Mouse (Mus musculus) kidney, adult 2 months (tissue): ENCODE data around the gene Ercc1. TPM values are rescaled to one million over a fixed set of nuclear protein-coding genes. Genes with fewer than 3 reads are reported as not detected.

Experiments
- DNase-seq: peaks from one replicate; pipeline ENCODE4 v3.0.0; 2021
- H3K27ac ChIP-seq: fragments of 200-500 bp; 2 replicates; pipeline ENCODE4 v1.5.1; 2012; ENCODE audit warnings: low read depth, low read length, control low read depth, inconsistent platforms; ENCODE audit not compliant: insufficient read depth
- H3K27me3 ChIP-seq: fragments of 200-500 bp; replicated peaks from 2 replicates; pipeline ENCODE4 v1.6.1; 2012; ENCODE audit warnings: mild to moderate bottlenecking, moderate library complexity, low read length, inconsistent platforms; ENCODE audit not compliant: control insufficient read depth, insufficient read depth
- H3K36me3 ChIP-seq: fragments of 200-500 bp; 2 replicates; pipeline ENCODE4 v1.6.1; 2012; ENCODE audit warnings: mild to moderate bottlenecking, moderate library complexity, low read length, inconsistent platforms; ENCODE audit not compliant: control insufficient read depth, insufficient read depth
- H3K4me1 ChIP-seq: fragments of 200-500 bp; 2 replicates; pipeline ENCODE4 v1.6.1; 2011; ENCODE audit warnings: low read length; ENCODE audit not compliant: control insufficient read depth, insufficient read depth
- H3K4me3 ChIP-seq: fragments of 200-500 bp; 2 replicates; pipeline ENCODE4 v1.5.1; 2011; ENCODE audit warnings: mild to moderate bottlenecking, low read depth, low read length, control low read depth; ENCODE audit not compliant: insufficient read depth
- CTCF ChIP-seq: fragments of 200-500 bp; conservative IDR thresholded peaks from 2 replicates; pipeline ENCODE4 v1.5.1; 2011; ENCODE audit warnings: low read depth, mild to moderate bottlenecking, control low read depth, low read length, moderate library complexity, mixed read lengths; ENCODE audit not compliant: insufficient read depth, insufficient read length
- POLR2A ChIP-seq: fragments of 200-500 bp; IDR thresholded peaks from one replicate; pipeline ENCODE4 v1.6.1; 2011; ENCODE audit warnings: low read depth, low read length, control low read depth
- WGBS: fragments of 180-500 bp; shearing (Covaris S2); methylation state at CpG from one replicate; pipeline ENCODE4 v1.1.7; 2018; 5-methylcytosine and 5-hydroxymethylcytosine counted together
- polyA plus RNA-seq: library from polyadenylated mRNA; depleted of rRNA; stranded (reverse); fragments of >200 nt; gene quantifications from 2 replicates; pipeline ENCODE4 v1.2.3, GENCODE M21; 2012

Ercc1 gene
- polyA plus RNA-seq, 1 experiment: 27.6 TPM

GRCm38 (mm10) chr7:19319906-19320305 lies 24.7 kb upstream of the Ercc1 start:
- Histone ChIP-seq H3K4me1 (peaks cover 7% of the 10 kb centered on the region; the same call in 1 of the 2 replicates), H3K27me3 (no peaks in the 10 kb centered on the region), H3K27ac (0 out of 2 replicates have a peak overlapping the region, but pooled peaks have one; percentile 4), H3K36me3 (no peaks in the 10 kb centered on the region), H3K4me3 (peak overlapping the region; percentile 45)
- under 1% methylated on average over 41 of the region's 41 CpGs for WGBS
- peak; percentile 98 for DNase-seq
- TF ChIP-seq POLR2A (no peak), CTCF (no peak; the same call in 1 of the 2 replicates)

- H3K4me1 ChIP-seq: peaks cover 7% of the 10 kb centered on the region; the same call in 1 of the 2 replicates
- 28% methylated on average over 7 of the region's 7 CpGs for WGBS
- TF ChIP-seq CTCF: no peak
- no peak for TF ChIP-seq POLR2A
- no peak overlapping the region for H3K27ac ChIP-seq
- no peaks in the 10 kb centered on the region for H3K27me3 ChIP-seq
- DNase-seq: no peak
- no peak overlapping the region for H3K4me3 ChIP-seq
- no peaks in the 10 kb centered on the region for H3K36me3 ChIP-seq
Observed at GRCm38 (mm10) chr7:19320637-19321036, 23.9 kb upstream of the Ercc1 start.

- Histone ChIP-seq H3K27ac (no peak overlapping the region), H3K4me3 (no peak overlapping the region), H3K4me1 (peaks cover 7% of the 10 kb centered on the region; the same call in 1 of the 2 replicates), H3K27me3 (no peaks in the 10 kb centered on the region), H3K36me3 (no peaks in the 10 kb centered on the region)
- no peak for DNase-seq
- TF ChIP-seq CTCF (no peak), POLR2A (no peak)
- WGBS: 40% methylated on average over 5 of the region's 5 CpGs
Observed at GRCm38 (mm10) chr7:19321464-19321863, 23.1 kb upstream of the Ercc1 start.

DNA sequence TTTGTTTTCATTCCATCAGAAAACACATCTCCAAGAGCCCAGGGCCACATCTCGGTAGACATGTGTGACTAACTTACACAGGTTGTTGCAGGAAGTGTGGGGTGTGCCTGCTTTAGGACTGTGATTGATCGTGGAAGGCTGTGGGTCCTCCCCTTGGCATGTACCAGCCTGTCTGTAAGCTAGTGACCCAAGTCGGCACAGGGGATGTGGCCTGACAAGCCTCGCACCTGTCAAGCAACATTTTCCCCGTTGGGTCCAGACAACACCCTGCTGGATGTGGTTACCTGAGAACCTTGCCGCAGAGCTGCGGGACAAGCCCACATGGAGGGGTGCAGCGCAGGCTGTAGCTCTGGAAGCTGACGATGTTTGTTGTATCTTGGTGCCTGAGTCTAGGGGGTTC lies 22.1 kb upstream of the Ercc1 start:
- Histone ChIP-seq H3K4me3 (no peak overlapping the region), H3K36me3 (no peaks in the 10 kb centered on the region), H3K4me1 (peaks cover 11% of the 10 kb centered on the region; the same call in 1 of the 2 replicates), H3K27me3 (no peaks in the 10 kb centered on the region), H3K27ac (no peak overlapping the region)
- DNase-seq: no peak
- TF ChIP-seq CTCF: no peak
- no peak for TF ChIP-seq POLR2A
- WGBS: 55% methylated on average over 9 of the region's 9 CpGs

- no peak for DNase-seq
- H3K27ac ChIP-seq: no peak overlapping the region
- H3K36me3 ChIP-seq: no peaks in the 10 kb centered on the region
- H3K4me3 ChIP-seq: no peak overlapping the region
- WGBS: 89% methylated on average over 11 of the region's 11 CpGs
- H3K27me3 ChIP-seq: no peaks in the 10 kb centered on the region
- no peak for TF ChIP-seq POLR2A
- no peak for TF ChIP-seq CTCF
- H3K4me1 ChIP-seq: peaks cover 11% of the 10 kb centered on the region; the same call in 1 of the 2 replicates
Observed at GRCm38 (mm10) chr7:19324221-19324620, 20.4 kb upstream of the Ercc1 start.

DNA sequence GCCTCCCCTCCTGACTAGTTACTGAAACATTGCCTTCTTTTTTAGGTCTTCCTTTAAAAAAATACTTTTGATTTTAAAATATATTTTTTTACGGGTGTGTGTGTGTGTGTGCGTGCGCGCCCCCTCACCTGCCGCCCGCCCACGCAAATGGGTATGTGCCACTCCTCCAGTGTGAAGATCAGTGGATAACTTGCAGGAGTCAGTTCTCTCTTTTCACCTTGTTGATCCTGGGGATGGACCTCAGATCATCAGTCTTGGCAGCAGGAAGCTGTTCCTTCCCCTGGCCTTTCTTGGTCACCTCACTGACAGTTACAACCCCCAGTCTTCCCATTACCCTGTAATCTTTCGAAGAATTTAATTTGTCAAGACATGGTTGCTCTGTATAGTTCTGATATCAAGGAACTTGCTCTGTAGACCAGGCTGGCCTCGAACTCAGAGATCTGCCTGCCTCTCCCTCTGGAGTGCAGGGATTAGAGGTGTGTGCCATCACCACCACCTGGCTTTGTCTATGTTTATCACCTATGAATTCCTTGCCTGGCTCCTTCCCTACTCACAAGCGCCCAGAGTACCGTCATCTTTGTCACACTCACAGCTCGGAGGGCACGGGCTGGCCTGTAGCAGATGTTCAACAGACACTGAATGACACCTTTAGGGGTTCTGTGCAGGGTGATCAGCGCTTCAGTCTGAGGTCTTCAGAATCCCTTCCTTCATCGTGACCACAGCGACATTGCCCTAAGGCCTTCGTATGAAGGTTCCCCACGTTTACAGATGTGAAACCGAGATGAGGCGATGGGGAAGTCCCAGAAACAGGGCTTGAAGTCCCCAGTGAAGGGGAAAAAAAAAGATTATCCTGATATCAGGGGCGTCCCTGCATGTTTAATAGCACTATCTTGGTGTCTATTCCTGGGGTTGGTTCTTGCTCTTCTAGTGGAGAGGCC lies 19.0 kb upstream of the Ercc1 start:
- Histone ChIP-seq H3K36me3 (no peaks in the 10 kb centered on the region), H3K4me1 (peaks cover 4% of the 10 kb centered on the region; the same call in 1 of the 2 replicates), H3K4me3 (no peak overlapping the region), H3K27ac (no peak overlapping the region), H3K27me3 (no peaks in the 10 kb centered on the region)
- DNase-seq: no peak
- WGBS: 78% methylated on average over 21 of the region's 21 CpGs
- no peak for TF ChIP-seq CTCF
- no peak for TF ChIP-seq POLR2A

DNA sequence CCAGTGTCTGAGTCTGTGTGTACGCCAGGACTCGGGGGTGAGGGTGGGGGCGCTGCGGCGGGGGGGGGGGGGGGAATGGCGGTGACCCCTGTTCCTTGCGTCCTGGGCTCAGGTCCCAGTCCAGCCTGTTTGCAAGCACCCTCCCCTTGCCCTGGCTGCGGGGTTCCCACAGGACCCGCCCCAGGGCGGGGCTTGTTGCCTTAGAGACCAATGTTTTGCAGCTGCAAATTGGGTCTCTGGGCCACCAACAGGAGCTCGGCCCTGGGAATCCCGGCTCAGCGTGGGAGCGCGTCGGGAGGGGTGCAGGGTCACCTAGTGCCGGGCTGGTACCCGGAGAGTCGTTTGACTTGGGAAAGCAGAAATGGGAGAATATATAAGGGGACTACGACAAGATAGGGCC lies 18.2 kb upstream of the Ercc1 start:
- peaks cover 4% of the 10 kb centered on the region; the same call in 1 of the 2 replicates for H3K4me1 ChIP-seq
- under 1% methylated on average over 20 of the region's 20 CpGs for WGBS
- H3K27ac ChIP-seq: peak overlapping the region; percentile 84
- peak overlapping the region; percentile 5 for H3K4me3 ChIP-seq
- peak; percentile 96 for DNase-seq
- no peaks in the 10 kb centered on the region for H3K36me3 ChIP-seq
- no peaks in the 10 kb centered on the region for H3K27me3 ChIP-seq
- TF ChIP-seq CTCF (no peak), POLR2A (no peak)
